Mouse (Mus musculus) heart, postnatal 0 days (tissue): ENCODE measurements around the gene Bcs1l.

Experiments
- CTCF ChIP-seq: IDR thresholded peaks from 2 replicates; pipeline ENCODE4 v1.5.1; 2016; ENCODE audit warnings: antibody characterized with exemption, control low read depth, low read depth
- EP300 ChIP-seq: IDR thresholded peaks from 2 replicates; pipeline ENCODE4 v1.6.1; 2016; ENCODE audit warnings: antibody characterized with exemption, low read depth

- TF ChIP-seq CTCF = no peak
- no peak for TF ChIP-seq EP300
These were observed 12.6 kb downstream of the Bcs1l start for GRCm38 (mm10) chr1:74600501-74601266.
